ENCODE assay signal across 9 mouse cellular contexts in the genomic region with DNA sequence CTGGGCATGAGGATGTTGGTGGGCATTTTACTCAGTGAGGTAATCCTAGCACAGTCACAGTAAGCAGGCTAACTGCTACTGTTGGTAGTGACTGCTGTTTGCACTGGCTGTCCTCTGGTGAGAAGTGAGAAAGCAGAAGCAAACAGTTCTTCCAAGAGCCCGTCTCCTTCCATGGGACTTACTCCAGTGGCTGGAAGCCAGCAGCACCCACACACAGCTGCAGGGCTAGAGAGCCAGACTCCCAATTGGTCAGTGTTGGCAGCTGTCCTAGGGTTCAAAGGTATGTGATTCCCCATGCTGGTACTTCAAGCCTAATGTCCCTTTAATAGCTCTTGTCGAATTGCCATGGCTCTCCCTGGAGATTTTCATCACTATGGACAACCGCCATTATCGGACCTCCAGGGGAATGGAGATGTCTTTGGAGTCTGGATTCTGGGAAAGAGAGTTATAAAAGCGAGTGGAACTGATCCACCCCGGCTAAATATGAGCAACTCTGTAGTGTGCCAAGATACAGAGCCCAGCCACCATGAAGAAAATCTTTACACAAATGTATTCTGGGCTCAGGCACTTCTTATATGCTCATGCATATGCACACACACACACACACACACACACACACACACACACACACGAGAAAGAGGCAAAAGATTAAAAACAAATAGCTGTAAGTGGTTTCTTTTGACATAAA. TPM values are rescaled to one million over a fixed set of nuclear protein-coding genes. Genes with fewer than 3 reads are reported as not detected.
DNase-seq lines count a peak whose midpoint lies in the region; TF ChIP-seq lines count a peak whose summit lies in the region.
"Had no signal": no experiment of that assay in that cellular context is flagged by ENCODE, and none has a peak within 500 bp of the region (broad histone marks: within the 10 kb centered on the region; RNA-seq: fewer than 3 reads in every experiment).

No protein-coding gene starts in this region.

- 75% methylated on average over 7 of the region's 7 CpGs for WGBS in thymus, adult 2 months

- DNase-seq in left cerebral cortex, adult 18-20 months (ENCODE audit: low spot score in 2 of 2), result peak; percentile 60 to 77
- DNase-seq in left cerebral cortex, adult 11 months (ENCODE audit: low spot score), result no peak
- DNase-seq in adrenal gland, postnatal 36 days, result peak; percentile 26 to 66
- peak; percentile 83 for DNase-seq in heart, adult 8-10 months (ENCODE audit: low spot score)
- DNase-seq in left cerebral cortex, adult 9 months (ENCODE audit: low spot score in 2 of 2), result peak; percentile 20 to 64
- peak; percentile 71 for DNase-seq in right cerebral cortex, adult 18-20 months
- no peak for DNase-seq in thymus, adult 2 months
- no peak for DNase-seq in thymus, postnatal 36 days

- H3K36me3 ChIP-seq in thymus, adult 2 months (ENCODE audit: control insufficient read depth, insufficient read depth, low read length), result no peaks in the 10 kb centered on the region

- H3K27ac ChIP-seq in thymus, adult 2 months (ENCODE audit: control insufficient read depth, insufficient read depth, low read length), result no peak overlapping the region

- no peak for TF ChIP-seq POLR2A in thymus, adult 2 months (IDR thresholded peaks at IDR 0.05; ENCODE audit: control insufficient read depth, extremely low read depth, insufficient read depth, low read length, poor library complexity)

- no peak overlapping the region for H3K4me3 ChIP-seq in thymus, adult 2 months (ENCODE audit: control insufficient read depth, insufficient read depth, low read length)

- H3K4me1 ChIP-seq in thymus, adult 2 months (replicated peaks; ENCODE audit: control insufficient read depth, insufficient read depth, low read length), result no peaks in the 10 kb centered on the region

- no peaks in the 10 kb centered on the region for H3K27me3 ChIP-seq in thymus, adult 2 months (ENCODE audit: control insufficient read depth, insufficient read depth, low read length)

- no peak for TF ChIP-seq CTCF in thymus, adult 2 months (IDR thresholded peaks at IDR 0.05; ENCODE audit: borderline replicate concordance, control insufficient read depth, extremely low read depth, insufficient read depth, low read length, poor library complexity)

RNA-seq across cellular contexts. Expression of a gene that starts 47.2 kb away (rescaled TPM):
- total RNA-seq in left cerebral cortex, adult 18-20 months (2021), result 10 to 100 TPM; 40.2 to 44.1 TPM
- total RNA-seq in adrenal gland, postnatal 36 days (2021), result 10 to 100 TPM; 28.4 to 29.7 TPM
- total RNA-seq in heart, adult 8-10 months (2022), result 10 to 100 TPM; 15.1 to 19.7 (median 18.9) TPM
- polyA plus RNA-seq in thymus, adult 2 months (2012; rRNA removed), result 9.9 and 13.0 TPM in 2 replicates

RNA-seq across cellular contexts. Expression of a gene that starts 57.5 kb away (rescaled TPM):
- not detected for total RNA-seq in left cerebral cortex, adult 18-20 months (2021)
- 10 to 100 TPM in 1 of 2 experiments, 1 to 10 TPM in 1; 1.5 to 15.6 TPM for total RNA-seq in adrenal gland, postnatal 36 days (2021)
- total RNA-seq in heart, adult 8-10 months (2022), result 1 to 10 TPM in 2 of 4 experiments, under 1 TPM in 1, not detected in 1; 0.22 to 1.8 (median 1.4) TPM
- polyA plus RNA-seq in thymus, adult 2 months (2012; rRNA removed), result 1.3 and 3.0 TPM in 2 replicates
- polyA plus RNA-seq: intestine, embryonic 14.5 days had no signal

Comparison
In these comparisons a context has a peak if more than half of its experiments do, and no peak if none do; other contexts are left out.
1. DNase-seq: peak in left cerebral cortex, adult 18-20 months (2 of 2), adrenal gland, postnatal 36 days (2 of 2), heart, adult 8-10 months (single experiment), left cerebral cortex, adult 9 months (2 of 2) and right cerebral cortex, adult 18-20 months (single experiment); none in left cerebral cortex, adult 11 months (single experiment), thymus, adult 2 months (single experiment) and thymus, postnatal 36 days (0 of 2).